Mouse (Mus musculus): ENCODE results near the gene Cmklr1.

GRCm38 (mm10) chr5:113620999-113621398 lies 29.2 kb downstream of the Cmklr1 start:
- TF ChIP-seq CTCF (conservative IDR thresholded peaks at IDR 0.05; ENCODE audit: low read length) (no peak), NANOG (IDR thresholded peaks at IDR 0.05; ENCODE audit: borderline replicate concordance, low read length) (no peak)

All from E14TG2a.4 (cell line).